Mouse (Mus musculus): ENCODE results near the gene Clrn3. TPM values are rescaled to one million over a fixed set of nuclear protein-coding genes. Genes with fewer than 3 reads are reported as not detected.

Clrn3 gene
- polyA plus RNA-seq, 1 experiment: not detected

DNA sequence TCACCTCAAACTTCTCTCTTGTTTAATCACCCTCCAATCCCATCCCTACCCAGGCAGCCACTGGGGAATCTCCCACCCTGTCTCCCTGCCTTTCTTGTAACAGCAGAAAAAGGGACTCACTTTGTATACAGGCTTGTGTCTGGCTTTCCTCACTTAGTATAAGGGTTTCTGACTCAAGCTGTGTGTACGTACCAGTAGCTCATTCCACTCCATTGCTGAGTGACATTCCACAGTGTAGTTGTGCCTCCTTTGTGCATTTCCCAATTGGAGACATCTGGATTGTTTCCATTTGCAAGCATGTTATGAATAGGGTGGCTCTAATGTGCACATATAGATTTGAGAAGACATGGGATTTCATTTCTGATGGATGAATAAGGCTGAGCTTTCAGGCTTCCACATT lies 31.8 kb upstream of the Clrn3 start:
- Histone ChIP-seq H3K27ac (ENCODE audit: insufficient read depth, low read depth, low read length) (no peak overlapping the region), H3K4me1 (ENCODE audit: control insufficient read depth, insufficient read depth, low read length) (no peaks in the 10 kb centered on the region), H3K4me3 (ENCODE audit: insufficient read depth, low read depth, low read length) (no peak overlapping the region)
- no peak for TF ChIP-seq POLR2A (IDR thresholded peaks at IDR 0.05; ENCODE audit: insufficient read depth, low read depth, low read length)
- TF ChIP-seq CTCF (IDR thresholded peaks at IDR 0.05; ENCODE audit: insufficient read depth, low read depth, low read length): no peak
- WGBS: 90% methylated on average over 1 of the region's 1 CpGs

- H3K27ac ChIP-seq (ENCODE audit: insufficient read depth, low read depth, low read length): no peak overlapping the region
- H3K4me1 ChIP-seq (ENCODE audit: control insufficient read depth, insufficient read depth, low read length): no peaks in the 10 kb centered on the region
- no peak overlapping the region for H3K4me3 ChIP-seq (ENCODE audit: insufficient read depth, low read depth, low read length)
- TF ChIP-seq CTCF (IDR thresholded peaks at IDR 0.05; ENCODE audit: insufficient read depth, low read depth, low read length) (no peak), POLR2A (IDR thresholded peaks at IDR 0.05; ENCODE audit: insufficient read depth, low read depth, low read length) (no peak)
- WGBS: 94% methylated on average over 3 of the region's 3 CpGs
Observed at GRCm38 (mm10) chr7:135556663-135557402, 28.4 kb upstream of the Clrn3 start.

- 88% methylated on average over 3 of the region's 3 CpGs for WGBS
- TF ChIP-seq CTCF (IDR thresholded peaks at IDR 0.05; ENCODE audit: insufficient read depth, low read depth, low read length) (no peak), POLR2A (IDR thresholded peaks at IDR 0.05; ENCODE audit: insufficient read depth, low read depth, low read length) (no peak)
- Histone ChIP-seq H3K4me3 (ENCODE audit: insufficient read depth, low read depth, low read length) (no peak overlapping the region), H3K4me1 (ENCODE audit: control insufficient read depth, insufficient read depth, low read length) (no peaks in the 10 kb centered on the region), H3K27ac (ENCODE audit: insufficient read depth, low read depth, low read length) (no peak overlapping the region)
Observed at GRCm38 (mm10) chr7:135553550-135553949, 25.1 kb upstream of the Clrn3 start.

DNA sequence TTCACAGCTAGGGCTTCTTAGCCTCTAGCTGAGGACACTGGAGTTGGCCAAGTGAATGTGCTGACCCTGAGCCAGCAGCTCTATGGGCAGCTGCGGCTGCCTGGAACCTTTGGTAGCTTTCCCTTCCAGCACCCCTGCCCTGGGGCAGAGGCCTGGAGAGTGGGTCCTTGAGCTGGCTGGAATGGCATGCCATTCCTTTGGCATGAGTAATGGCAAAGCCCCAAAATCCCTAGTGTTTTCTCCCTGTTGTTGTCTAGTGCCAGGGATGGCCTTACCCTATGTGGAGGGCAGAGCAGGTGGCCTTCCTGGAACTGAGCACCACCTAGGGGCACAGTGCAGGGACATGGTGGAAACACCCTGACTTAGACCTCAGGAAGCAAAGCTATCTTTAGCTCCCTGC lies 23.1 kb upstream of the Clrn3 start:
- Histone ChIP-seq H3K4me3 (ENCODE audit: insufficient read depth, low read depth, low read length) (no peak overlapping the region), H3K27ac (ENCODE audit: insufficient read depth, low read depth, low read length) (no peak overlapping the region), H3K4me1 (ENCODE audit: control insufficient read depth, insufficient read depth, low read length) (no peaks in the 10 kb centered on the region)
- TF ChIP-seq POLR2A (IDR thresholded peaks at IDR 0.05; ENCODE audit: insufficient read depth, low read depth, low read length): no peak
- TF ChIP-seq CTCF (IDR thresholded peaks at IDR 0.05; ENCODE audit: insufficient read depth, low read depth, low read length): no peak
- 61% methylated on average over 1 of the region's 1 CpGs for WGBS

DNA sequence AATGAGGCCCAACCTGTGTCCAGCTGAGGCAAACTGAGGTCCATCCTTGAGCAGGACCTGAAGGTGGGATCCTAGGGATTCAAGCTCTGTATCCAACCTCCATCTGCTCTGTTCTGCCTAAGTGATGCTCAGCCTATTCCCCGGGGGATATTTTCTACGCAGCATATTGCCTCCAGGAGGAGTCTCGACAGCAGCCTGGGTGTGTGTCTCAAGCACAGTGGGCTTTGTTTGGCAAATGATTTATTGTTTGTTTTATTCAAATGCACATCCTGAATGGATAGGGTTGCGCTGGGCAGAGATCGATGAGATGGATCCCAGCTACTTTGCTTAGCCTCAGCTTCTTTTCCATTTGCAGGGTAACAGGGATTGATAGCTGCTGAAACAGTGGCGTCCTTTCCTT lies 20.0 kb upstream of the Clrn3 start:
- H3K27ac ChIP-seq (ENCODE audit: insufficient read depth, low read depth, low read length): no peak overlapping the region
- no peak for TF ChIP-seq CTCF (IDR thresholded peaks at IDR 0.05; ENCODE audit: insufficient read depth, low read depth, low read length)
- TF ChIP-seq POLR2A (IDR thresholded peaks at IDR 0.05; ENCODE audit: insufficient read depth, low read depth, low read length): no peak
- H3K4me3 ChIP-seq (ENCODE audit: insufficient read depth, low read depth, low read length): no peak overlapping the region
- 81% methylated on average over 6 of the region's 6 CpGs for WGBS
- H3K4me1 ChIP-seq (ENCODE audit: control insufficient read depth, insufficient read depth, low read length): no peaks in the 10 kb centered on the region

DNA sequence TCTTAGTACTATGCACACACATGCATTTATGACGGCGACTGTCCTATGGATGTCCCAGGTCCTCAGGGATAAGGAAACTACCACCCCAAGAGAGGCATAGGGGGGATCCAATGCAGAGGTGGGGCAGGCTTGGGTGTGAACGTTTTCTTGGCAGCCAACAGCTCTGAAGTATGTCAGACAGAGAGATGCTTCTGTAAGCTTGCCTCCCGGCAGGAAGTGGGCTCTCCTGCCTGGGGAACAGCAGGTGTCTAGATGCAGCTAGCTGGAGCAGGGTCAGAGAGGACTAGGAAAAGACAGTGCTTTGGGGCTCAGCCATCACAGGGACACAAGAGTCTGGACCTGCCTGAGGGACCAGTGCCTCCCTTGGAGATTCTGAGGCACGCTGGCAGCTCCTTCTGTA lies 18.1 kb upstream of the Clrn3 start:
- H3K4me1 ChIP-seq (ENCODE audit: control insufficient read depth, insufficient read depth, low read length): no peaks in the 10 kb centered on the region
- TF ChIP-seq POLR2A (IDR thresholded peaks at IDR 0.05; ENCODE audit: insufficient read depth, low read depth, low read length) (no peak), CTCF (IDR thresholded peaks at IDR 0.05; ENCODE audit: insufficient read depth, low read depth, low read length) (no peak)
- no peak overlapping the region for H3K27ac ChIP-seq (ENCODE audit: insufficient read depth, low read depth, low read length)
- 78% methylated on average over 5 of the region's 5 CpGs for WGBS
- H3K4me3 ChIP-seq (ENCODE audit: insufficient read depth, low read depth, low read length): no peak overlapping the region

GRCm38 (mm10) chr7:135545957-135546356 lies 17.5 kb upstream of the Clrn3 start:
- Histone ChIP-seq H3K4me3 (ENCODE audit: insufficient read depth, low read depth, low read length) (no peak overlapping the region), H3K27ac (ENCODE audit: insufficient read depth, low read depth, low read length) (no peak overlapping the region)

DNA sequence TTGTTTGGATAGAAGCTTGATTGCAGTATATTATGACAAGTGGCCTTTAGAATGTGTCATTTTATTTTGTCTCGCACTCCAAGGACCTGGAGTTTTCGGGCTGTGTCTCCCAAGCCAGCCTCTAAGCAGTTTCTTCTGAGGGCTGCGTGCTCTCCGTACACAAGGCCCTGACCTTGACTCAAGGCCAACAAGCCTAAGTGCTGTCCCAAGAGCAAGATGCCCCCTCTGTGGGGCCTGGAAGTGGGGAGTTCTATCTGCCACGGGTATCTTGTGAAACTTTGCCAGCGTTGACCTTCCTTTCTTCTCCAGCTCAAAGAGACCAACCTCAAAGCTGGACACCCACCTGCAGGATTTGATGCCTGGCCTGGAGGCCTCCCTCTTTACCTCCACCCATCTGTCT lies 15.9 kb upstream of the Clrn3 start:
- TF ChIP-seq CTCF (IDR thresholded peaks at IDR 0.05; ENCODE audit: insufficient read depth, low read depth, low read length) (no peak), POLR2A (IDR thresholded peaks at IDR 0.05; ENCODE audit: insufficient read depth, low read depth, low read length) (no peak)
- no peak overlapping the region for H3K4me3 ChIP-seq (ENCODE audit: insufficient read depth, low read depth, low read length)
- no peak overlapping the region for H3K27ac ChIP-seq (ENCODE audit: insufficient read depth, low read depth, low read length)
- 93% methylated on average over 6 of the region's 6 CpGs for WGBS
- H3K4me1 ChIP-seq (ENCODE audit: control insufficient read depth, insufficient read depth, low read length): no peaks in the 10 kb centered on the region

More at GRCm38 (mm10) chr7:135545957-135546356, 17.5 kb upstream of the Clrn3 start:
- H3K4me1 ChIP-seq (ENCODE audit: control insufficient read depth, insufficient read depth, low read length): no peaks in the 10 kb centered on the region
- TF ChIP-seq POLR2A (IDR thresholded peaks at IDR 0.05; ENCODE audit: insufficient read depth, low read depth, low read length) (no peak), CTCF (IDR thresholded peaks at IDR 0.05; ENCODE audit: insufficient read depth, low read depth, low read length) (no peak)
- whole genome bisulfite sequencing: 90% methylated on average over 7 of the region's 7 CpGs

- Histone ChIP-seq H3K27ac (ENCODE audit: insufficient read depth, low read depth, low read length) (no peak overlapping the region), H3K4me3 (ENCODE audit: insufficient read depth, low read depth, low read length) (no peak overlapping the region), H3K4me1 (ENCODE audit: control insufficient read depth, insufficient read depth, low read length) (peaks cover 5% of the 10 kb centered on the region)
- 61% methylated on average over 3 of the region's 3 CpGs for WGBS
- TF ChIP-seq POLR2A (IDR thresholded peaks at IDR 0.05; ENCODE audit: insufficient read depth, low read depth, low read length) (no peak), CTCF (IDR thresholded peaks at IDR 0.05; ENCODE audit: insufficient read depth, low read depth, low read length) (no peak)
Observed at GRCm38 (mm10) chr7:135543033-135543432, 14.6 kb upstream of the Clrn3 start.
